Mouse (Mus musculus) cerebellum, postnatal 4 days (tissue): Measurements from ENCODE around the gene Cylc1.

Experiments used
- DNase-seq, 2 experiments: peaks; one replicate each; pipeline ENCODE4 v3.0.0; 2022; ENCODE audit warnings: low spot score in 2 of 2, mixed read lengths in 1 of 2

Cylc1 gene

DNA sequence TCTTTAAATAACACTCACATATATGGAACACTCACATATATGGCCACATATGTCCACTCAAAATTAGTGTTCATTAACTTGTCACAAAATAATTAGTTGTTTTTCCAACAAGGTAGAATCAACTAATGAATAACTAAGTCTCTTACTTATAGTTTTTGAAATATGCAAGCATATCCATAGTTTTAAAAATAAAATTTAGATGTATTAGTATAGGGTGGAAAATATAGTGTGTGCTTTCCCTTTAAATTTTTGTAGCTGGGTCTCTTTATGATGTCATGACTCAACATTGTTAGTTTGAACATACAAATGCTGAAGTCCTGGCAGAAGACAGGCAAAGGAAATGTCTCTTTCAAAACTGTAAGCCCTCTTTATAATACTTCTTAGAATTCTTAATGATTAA lies at the start of gene Cylc1:
Gene Cylc1, plus strand, starts transcription at position 301 of the 400 bp plus-strand sequence.
- no peak for DNase-seq

DNA sequence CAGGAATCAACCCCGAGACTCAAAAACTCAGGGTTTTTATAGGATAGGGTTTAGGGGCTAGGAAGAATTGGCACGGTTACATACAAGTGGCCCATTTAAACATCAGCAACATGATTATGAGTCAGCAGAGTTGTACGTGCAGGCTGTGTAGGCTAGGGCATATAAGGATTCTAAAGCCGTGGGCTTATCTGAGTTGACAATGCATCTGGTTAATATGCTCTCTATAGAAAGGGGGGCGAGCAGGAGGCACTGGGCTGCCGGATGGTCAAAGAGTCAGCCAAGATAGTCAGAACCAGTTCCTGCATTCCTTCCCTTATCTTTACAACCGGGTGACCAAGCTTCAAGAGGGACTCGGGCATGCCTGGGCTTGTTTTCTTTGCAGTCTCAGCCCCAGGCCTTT lies 31.5 kb upstream of the Cylc1 start:
- no peak for DNase-seq

DNA sequence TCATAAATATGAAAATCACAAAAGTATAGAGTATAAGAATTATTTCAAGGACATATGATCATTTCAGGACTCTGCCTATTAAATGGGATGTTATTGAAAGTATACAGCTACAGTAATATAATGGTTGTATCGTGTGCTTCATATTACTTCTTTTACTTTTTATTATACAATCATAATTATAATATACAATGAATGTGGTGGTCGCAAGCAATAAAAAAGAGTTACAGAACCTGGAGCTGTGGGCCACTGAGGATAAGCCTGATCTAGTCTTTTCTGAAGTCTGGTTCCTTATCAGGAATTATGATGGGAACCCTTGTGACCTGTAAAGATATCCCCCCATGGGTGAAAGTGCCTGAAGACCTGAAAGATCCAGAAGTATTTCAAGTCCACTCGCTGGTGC lies 57.8 kb downstream of the Cylc1 start, which contains the start of gene Gm10112:
Gene Gm10112, plus strand, starts transcription at position 301 of the 400 bp plus-strand sequence.
- DNase-seq, result no peak
